Mouse (Mus musculus): ENCODE results near the gene Cyb561d1.

DNA sequence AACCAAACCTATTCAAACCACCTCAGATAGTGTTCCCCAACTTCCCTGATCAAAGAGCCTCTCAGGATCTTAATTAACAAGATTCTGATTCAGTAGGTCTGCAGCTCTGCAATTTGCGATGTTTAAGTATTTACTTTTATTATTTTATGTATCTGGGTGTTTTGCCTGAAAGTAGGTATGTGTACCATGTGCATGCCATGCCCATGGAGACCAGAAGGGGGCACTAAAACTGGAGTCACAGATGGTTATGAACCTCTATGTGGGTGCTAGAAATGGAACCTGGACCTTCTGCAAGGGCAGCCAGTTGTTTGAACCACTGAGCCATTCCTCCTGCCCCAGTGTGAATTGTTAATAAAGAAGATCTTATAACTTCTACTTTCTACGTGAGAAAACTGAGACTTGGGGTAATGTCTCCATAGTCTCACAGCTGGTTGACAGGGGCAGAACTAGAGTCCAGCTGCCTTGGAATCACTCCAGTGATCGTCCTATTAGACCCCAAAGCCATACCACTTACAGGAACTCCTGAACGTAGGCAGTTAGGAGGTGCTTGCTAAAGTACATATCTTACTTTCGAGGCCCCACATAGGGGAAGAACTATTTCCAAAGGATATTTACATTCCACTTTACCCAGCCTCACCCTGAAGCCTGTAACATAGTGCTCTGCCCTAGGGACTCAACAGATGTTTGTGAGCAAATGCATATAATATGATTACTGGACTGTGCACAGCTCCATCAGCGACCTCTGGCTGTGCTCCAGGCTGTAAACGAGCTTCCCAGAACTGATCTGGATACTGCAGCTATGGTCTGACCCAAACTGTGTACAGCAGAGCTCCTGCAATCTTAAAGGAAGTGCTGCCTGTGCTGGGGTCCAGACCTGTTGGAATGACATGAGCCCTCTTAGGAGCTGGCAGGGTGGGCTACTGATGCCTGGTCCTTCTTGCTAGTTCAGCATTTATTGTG lies 22.0 kb downstream of the Cyb561d1 start:
- no peak for TF ChIP-seq GATA1 (IDR thresholded peaks at IDR 0.05; ENCODE audit: borderline replicate concordance, low read length)
- no peak for TF ChIP-seq FLI1 (IDR thresholded peaks at IDR 0.05; ENCODE audit: low read length)
